Mouse (Mus musculus): ENCODE data around the gene Gm10330. TPM values are rescaled to one million over a fixed set of nuclear protein-coding genes. Genes with fewer than 3 reads are reported as not detected.
"Not testable (repeated sequence)": the region's sequence is repeated elsewhere in the genome, so short reads cannot be mapped to it uniquely, and the experiment has no call there.

Gene Gm10330
- total RNA-seq (2021): not detected
- long read RNA-seq, experiment 1: 0 reads
- long read RNA-seq, experiment 2: 0 reads

- DNase-seq; intact Hi-C loops (cut with DNase I): not testable (repeated sequence)
Measured at GRCm38 (mm10) chr12:23780165-23780564, at the start of gene Gm10330. Gene Gm10330, minus strand, starts transcription at chr12:23780265.

- DNase-seq; intact Hi-C loops (cut with DNase I): not testable (repeated sequence)
Measured at GRCm38 (mm10) chr12:23800776-23801175, 20.7 kb upstream of the Gm10330 start.

- peak in 1 of 2 experiments; percentile 12 for DNase-seq
- intact Hi-C loops (cut with DNase I): not testable (repeated sequence)
Measured at GRCm38 (mm10) chr12:23800366-23800765, 20.3 kb upstream of the Gm10330 start.
